Mouse (Mus musculus) right cerebral cortex, adult 2 months (tissue): ENCODE results near the gene Gse1.

Experiments used
- DNase-seq, 2 experiments: peaks; one replicate each; pipeline ENCODE4 v3.0.0; 2021 to 2022; ENCODE audit warnings: low spot score in 2 of 2

Gene Gse1

DNA sequence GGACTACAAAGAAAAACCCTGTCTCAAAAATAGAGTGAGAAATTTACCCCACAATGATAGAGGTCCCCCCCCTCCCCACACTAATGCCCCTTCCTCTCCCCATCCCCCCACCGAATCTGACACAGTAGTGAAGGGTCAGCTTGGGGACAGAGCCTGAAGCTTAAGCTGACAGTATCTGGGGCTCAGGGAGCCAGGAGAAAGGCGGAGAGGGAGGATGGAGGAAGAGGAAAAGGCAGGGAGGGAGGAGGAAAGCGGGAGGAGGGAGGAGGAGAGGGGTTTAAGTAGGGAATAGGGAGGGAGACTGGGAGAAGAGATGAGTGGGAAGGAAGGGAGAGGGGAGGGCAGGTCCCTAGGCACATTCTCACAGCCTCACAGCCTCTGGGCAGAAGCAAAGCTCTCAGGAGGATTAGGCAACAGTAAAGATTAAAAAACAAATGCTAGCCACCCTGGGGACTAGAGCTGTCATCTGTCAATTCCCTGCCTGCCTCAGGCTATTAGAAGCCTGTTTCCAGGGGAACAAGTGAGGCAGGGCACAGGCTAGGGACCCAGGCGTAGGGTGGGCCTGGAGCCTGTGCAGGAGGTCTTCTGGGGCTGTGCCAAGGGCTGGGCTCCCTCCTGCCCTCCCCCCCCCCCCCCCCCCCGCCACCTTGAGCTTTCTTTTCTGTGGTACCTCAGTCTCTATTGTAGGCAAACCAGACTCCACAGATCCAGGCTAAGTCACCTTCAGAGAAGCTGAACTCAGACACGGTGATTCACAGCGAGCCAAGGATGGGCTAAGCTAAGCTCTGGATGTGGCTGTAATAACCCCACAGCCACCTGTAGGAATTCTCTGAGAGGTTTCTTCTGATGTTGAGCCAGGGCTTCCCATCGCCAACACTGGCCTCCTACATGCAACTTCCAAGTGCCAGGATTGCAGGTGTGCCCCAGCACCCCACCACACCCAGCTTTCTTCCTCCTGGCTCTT lies 388.7 kb downstream of the Gse1 start:
- no peak for DNase-seq

- DNase-seq: peak; percentile 74 to 78
These were observed 389.9 kb downstream of the Gse1 start for GRCm38 (mm10) chr8:120618110-120618509.

GRCm38 (mm10) chr8:120619235-120620180 lies 391.3 kb downstream of the Gse1 start:
- peak; percentile 23 to 49 for DNase-seq

DNA sequence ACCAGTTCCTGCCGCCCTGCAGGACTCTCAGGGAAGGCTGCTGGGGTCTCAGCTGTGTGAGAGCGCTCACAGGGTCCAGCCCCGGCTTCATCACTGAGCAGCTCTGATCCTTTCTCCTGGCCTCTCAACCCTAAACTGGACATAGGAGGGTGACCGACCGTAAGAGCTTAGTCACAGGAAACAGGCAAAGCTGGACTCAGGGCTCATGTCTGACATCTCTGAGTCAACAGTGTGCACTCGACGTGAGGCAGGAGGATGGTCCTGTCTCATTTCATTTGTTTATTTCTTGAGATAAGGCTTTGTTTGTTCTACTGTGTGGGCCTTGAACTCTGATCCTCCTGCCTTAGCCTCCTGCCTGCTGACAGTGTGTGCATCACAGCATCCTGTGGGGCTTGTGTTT lies 392.2 kb downstream of the Gse1 start:
- DNase-seq: no peak

GRCm38 (mm10) chr8:120622161-120622560 lies 393.9 kb downstream of the Gse1 start:
- DNase-seq: no peak

DNA sequence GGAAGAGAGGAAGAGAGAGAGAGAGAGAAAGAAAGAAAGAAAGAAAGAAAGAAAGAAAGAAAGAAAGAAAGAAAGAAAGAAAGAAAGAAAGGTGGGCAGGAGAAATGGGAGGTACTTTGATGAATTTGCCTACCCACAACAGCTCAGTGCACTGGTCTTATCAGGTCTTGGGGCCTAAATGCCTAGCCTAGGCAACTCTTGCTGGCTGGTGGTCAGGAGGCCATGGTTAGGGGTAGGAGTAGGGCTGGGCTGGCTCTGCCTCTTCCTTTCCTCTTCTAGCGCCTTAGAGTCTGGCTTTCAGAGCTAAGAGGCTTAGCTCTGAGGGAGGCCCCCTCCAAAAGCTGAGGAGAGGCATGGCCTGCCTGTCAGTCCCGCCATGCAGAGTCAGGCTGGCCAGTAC lies 395.4 kb downstream of the Gse1 start:
- no peak for DNase-seq

DNA sequence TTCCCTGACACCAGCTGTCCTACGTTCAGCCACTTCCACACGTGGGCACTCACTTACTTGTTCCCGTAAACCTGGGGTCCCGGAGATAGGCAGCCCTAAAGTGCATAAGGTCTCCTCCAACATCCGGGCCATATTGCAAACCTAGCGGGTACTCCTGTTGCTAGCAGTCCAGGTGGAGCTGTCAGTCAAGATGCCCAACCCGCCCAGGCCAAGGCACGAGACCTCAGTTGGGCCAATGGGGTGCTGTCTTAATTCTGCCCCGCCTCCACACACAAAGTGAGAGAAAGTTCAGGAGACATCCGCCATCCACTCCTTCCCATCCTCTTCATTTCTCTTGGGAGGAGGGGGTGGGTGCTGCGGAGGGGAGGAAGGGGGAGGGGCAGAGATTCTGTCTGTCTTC lies 398.2 kb downstream of the Gse1 start:
- DNase-seq: no peak

DNA sequence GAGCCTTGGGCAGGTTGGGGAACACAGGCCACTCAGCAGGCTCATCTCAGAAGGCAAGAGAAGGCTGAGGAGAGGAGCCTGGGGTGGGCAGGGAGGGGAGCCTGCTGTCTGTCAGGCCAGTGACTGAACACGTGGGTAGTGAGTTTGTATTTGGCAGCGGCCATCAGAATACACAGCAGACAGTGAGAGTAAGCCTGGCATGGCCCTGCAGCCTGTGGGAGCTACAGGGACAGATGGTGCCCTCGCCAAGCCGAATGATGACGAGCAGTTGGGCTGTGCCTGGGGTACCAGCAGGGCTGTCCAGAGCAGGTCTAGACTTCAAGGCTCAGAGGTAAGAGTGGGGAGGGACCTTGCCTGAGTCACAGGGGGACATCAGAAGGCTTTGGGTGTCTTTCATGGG lies 399.0 kb downstream of the Gse1 start:
- no peak for DNase-seq

DNA sequence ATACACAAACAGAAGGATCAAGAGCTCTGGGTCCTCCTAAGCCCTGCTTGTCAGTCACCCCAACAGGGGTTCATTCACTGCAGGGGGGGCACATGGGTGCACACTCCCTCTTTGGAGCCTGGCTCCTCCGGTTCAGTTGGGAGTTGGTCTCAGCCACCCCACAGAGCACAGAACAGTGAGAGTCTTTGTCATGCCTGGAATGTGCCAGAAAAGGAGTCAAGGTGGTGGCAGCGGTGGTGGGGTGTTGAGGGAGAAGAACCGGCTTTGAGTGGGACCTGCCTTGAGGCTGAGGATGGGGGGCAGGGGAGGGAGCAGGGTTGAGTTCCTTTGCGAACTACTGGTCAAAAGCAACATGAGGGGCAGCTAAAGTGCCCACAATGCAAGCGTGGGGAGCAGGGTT lies 401.8 kb downstream of the Gse1 start:
- DNase-seq: no peak

DNA sequence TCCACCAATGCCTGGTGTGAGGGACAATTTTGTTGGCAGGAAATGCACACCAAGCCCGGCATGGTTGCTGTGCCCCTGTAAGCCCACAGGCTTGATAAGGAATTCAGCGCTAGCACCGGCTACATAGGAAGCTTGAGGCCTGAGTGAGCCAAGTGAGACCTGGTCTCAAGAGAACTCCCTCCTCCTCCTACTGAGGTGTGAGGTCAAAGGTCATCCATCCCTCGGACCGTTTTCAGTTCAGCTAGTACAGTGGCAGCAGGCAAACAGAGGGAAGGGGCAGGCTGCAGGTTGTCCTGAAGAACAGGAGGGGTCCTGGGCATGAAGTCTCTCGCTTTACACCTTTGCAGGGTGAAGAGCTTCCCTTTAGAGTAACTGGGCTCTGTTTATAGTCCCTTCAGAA lies 402.6 kb downstream of the Gse1 start:
- no peak for DNase-seq
